Mouse (Mus musculus): ENCODE measurements around the gene Rps6kl1.

Rps6kl1 gene

DNA sequence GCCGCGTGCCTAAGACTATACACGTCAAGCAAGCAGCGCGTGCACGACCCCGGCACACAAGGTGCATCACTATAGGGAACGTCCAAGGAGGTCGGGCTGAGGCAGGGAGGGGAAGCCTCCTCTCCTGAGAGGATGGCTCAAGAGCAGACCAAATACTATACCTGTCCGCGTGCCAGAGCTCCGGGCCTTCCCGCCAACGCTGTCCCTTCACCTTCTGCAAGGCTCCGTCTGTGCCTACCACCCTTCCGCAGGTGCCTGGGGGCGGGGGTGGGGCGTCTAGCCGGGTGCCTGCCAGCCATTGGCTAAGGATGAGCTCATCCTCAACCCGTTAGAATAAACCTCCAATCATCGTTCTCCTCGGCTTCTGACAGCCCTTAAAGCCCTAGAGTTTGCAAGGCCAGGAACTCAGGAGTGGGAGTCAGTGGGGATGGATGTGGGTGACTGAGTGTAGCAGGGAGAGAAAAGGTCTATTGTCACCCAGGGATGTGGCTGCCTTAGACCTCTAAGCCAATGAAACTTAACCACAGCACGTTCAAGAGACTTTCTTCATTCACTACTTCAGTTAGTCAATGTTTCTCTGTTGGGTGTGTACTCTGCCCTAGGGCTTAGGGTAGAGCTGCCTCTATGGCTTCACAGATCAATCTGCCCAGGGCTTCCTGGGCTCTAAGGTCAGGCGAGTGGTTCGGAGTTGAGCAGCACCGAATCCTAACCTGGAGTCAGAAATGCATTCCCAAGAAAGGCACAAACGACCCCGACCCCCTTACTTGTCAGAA lies at the start of gene Rps6kl1:
Gene Rps6kl1 (minus strand): TSS at position 263 of the 773 bp plus-strand sequence.
- DNase-seq = peak; percentile 85

DNA sequence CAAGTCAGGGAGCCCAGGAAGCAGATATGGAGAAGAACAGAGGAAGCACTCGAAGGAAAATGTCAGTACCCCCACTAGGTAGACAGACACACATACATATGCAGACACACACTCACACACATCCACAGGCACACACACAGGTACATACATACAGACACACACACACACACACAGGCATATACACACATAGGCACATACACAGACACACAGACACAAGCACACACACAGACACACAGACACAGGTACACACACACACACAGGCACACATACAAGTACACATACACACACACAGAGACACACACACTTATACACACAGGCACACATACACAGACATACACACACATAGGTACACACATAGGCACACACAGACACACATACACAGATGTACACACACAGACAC lies 48.9 kb upstream of the Rps6kl1 start:
- DNase-seq = no peak

DNA sequence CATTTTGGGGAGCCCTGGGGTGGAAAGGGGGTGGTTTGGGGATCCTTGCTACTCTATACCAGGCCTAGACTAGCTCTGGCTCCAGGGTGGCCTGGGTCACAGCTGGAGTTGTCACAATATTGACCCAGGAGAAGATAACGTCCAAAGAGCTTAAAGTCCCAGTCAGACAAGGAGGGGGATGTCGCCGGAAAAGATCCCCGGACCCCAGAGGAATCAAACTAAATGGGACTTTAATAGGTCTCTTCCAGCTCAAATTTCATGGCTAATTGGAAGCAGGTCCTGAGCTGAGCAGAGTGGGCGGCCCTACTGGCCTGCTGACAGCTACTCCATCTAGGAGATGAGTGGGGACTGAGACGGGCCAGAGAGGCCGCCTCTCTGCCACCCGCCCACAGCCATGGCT lies 46.9 kb upstream of the Rps6kl1 start:
- no peak for DNase-seq

DNA sequence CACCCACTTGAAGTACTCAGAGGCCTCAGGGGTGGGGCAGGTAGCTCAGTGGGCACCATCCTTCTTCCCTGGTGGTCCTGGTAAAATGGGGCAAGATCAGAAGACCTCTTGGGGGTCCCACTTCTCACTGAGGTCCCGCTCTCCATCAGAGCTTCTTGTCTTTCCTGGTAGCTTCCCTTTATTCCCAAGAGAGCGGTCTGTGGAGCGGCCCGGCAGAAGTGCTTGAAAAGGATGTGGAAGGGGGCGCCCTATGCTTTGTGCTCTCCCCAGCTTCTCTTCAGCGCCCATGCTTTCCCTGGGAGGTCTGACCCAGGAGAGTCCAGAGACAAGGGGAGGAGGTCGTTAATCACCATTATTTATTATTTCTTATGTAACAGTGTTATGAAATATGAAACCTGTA lies 46.3 kb upstream of the Rps6kl1 start:
- no peak for DNase-seq

DNA sequence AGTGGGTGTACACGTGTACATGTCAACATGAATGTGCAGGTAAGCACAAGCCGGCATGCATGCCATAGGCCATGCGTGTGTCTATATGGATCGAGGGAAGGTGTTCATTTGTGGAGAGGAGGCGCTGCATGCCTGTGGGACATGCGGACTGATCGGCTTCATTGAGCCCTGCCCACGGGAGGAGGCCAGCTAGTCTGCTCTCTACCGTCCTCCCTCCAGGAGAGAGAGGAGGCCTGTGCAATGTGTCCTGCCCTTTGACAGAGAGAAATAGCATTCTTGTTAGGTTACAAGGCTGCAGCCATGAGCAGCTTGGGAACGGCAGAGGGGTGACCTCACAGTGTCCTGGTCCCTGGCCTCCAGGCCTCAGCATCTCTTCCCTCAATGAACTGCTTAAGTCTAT lies 45.1 kb upstream of the Rps6kl1 start:
- DNase-seq = no peak

DNA sequence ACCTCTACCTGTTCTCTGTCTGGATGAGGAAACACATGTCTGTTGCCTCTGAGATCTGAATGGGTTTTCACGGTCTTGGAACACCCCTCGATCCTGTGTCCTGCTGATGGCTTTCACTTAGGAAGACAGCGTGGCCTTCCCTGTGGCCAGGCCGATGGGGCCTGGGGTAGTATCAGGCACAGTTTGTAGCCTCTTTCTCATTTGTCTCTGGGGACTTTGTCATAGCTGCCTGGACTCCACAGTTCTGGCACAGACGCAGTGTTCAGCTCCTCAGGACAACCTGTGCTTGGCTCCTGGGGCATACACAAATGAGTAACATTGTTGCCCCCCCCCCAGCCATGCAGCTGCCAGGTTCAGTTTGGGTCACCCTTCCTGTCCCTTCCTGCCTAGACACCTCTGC lies 44.0 kb upstream of the Rps6kl1 start:
- DNase-seq = no peak

DNA sequence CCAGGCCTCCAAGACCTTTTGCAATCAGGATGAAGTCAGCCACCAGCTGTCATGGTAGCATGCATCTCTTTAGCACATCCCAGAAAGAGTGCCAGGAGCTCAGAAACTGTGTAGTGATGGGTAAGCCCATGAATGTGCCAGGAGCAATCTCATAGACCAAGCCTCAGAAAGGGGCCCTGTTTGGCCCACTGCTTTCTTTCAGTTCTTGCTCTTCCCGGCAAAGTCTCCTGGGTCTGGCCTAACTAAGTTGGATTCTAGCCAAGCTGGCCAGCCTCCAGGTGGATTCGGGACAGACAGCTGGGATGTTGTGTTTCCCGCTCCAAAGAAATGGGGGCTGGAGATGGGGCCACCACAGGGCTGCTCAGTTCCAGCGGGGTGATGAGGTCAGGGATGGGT lies 43.6 kb upstream of the Rps6kl1 start:
- peak; percentile 81 for DNase-seq

DNA sequence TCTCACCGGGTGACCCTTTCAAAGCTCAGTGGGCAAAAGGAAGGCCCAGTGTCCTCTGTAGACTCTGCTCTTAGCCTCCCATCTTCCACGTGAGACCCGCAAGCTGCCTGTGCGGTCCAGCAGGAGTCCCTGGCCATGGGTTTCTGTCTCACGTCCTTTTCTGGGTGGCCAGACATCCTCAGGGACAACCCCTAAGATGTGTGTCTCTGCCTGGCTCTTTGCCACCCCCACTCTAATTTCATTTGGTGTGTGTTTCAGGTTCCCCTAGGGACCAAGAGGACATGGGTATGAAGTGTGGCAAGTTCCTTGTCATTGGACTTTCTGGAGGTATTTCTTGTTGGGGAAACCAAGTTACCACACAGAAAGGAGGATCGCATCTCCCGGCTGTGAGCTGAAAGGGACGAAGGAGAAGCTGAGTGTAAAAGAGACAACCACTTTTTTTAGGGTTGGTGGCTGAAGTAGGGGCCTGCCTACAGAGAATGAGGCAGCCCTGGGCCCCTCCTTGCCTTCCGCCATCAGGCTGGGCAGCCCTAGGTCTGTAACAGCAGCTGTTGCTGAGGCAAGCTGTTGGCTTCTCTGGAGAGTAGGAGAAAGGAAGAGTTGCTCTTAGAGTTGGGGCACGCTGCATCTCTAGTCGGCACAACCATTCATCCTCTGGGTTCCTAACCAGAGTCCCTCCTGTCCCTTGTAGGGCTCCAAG lies 43.0 kb upstream of the Rps6kl1 start:
- DNase-seq = no peak

DNA sequence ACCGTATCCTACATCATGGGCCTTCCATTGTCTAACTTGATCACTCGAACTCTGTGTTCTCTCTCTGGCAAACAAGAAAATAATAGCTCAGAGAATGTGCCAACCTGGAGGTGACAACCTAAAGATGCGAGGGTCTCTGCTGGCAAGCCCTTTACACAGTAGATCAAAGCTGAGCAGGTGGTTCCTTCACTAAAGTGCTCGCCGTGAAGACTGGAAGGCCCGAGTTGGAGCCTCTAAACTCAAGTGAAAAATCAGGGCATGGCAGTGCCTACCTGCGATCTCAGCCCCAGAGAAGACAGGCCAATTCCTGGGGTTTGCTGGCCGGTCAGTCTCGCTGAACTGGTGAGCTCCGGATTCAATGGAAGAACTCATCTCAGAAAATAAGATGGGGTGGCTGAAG lies 42.1 kb upstream of the Rps6kl1 start:
- DNase-seq = no peak

DNA sequence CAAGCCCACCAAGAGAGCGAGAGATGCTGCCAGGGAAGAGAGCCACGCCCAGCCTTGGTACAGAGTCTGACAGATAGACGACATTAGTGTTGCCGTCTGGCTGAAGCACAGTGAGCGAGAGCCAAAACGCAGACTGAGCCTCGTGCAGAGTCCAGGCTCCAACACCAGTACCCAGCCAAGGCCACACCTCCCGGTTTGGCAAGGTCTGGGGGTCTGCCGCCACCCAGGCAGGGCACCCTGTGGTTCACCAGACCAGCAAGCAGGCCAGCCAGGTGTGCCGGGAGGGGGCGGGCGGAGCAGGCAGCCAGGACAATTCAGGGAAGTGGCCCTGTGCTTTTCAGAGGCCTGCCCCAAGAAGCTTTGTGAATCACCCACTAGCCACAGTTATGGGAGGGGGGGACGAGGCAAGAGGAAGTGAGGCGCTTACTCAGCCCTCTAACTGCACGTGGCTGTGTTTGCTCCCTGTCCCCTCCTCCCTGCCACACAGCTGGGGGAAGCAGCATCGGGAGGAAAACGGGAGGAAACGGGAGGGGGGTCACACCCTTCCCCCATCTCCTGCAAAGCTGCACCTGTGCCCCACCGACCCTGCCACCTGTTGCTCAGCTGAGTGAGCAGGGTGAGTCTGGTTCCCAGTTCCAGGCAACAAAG lies 41.5 kb upstream of the Rps6kl1 start:
- no peak for DNase-seq

DNA sequence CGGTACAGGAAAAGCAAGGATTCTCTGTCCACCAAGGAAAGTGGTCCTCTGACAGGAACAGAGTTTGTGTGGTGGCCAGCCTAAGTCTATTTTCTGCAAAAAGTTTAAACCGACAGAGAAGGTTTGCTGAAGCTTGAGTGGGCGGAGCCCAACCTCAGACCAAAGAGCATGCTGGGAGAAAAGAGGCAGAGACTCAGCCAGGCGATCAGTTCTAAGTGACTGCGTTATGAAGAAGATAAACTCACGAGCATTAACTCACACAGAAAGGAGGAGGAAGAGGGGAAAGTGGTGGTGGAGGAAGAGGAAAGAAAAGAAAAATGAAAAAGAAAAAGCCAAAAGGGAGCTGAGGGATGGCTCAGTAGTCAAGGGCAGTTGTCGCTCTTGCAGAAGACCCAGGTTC lies 39.2 kb upstream of the Rps6kl1 start:
- DNase-seq = no peak

DNA sequence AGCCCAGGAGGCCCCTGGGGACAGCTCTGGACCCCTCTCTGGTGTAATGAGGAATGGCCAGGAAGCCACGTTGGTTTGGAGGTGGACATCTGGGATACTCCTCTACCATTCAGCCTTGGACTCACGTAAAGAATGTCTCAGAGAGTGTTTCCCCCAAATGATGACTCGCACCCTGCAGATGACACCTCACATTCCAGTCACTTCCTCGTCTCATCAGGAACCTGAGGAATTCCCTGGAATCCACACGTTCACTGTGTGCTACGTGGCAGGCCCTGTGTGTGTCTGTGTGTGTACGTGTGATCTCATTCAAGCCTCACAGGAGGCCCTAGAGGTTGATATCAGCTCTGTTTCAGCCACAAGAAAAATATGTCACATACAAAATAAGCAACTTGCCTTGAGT lies 35.3 kb upstream of the Rps6kl1 start:
- no peak for DNase-seq

DNA sequence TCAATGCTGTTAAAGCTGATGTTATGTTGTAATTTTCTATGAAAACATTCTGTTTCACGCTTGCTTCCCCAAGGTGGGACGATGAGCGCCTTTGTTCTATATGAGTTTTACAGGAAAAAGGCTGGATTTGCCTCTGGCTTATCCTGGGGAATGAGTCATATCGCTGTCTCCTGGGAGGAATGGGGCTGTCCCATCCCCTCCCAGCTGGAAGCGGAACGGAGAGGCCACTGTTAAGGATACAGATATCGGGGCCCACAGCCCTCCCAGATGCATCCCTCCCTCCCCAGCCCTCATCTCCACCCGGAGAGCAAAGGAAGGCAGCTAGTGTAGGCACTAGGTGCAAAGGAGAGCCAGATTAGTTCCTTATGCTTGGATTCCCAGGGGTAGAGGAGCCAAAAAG lies 34.7 kb upstream of the Rps6kl1 start:
- DNase-seq = no peak

DNA sequence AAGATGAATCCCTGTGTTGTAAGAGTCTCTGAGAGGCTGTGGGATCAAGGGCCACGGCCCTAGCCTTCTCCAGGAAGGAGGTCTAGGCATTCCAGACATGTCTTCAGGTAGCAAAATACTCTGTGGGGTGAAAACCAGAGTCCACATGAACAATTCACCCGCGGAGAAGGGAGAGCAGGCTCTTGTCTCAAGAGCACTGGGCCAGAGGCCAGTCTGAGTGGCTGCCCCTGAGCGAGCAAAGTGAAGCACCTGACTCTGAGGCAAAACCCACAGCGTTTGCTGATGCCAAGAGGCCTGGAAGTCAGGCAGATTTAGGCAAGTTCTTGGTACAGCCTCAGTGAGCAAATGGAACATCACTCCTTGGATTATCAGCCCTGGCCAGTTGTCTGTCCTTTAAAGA lies 33.1 kb upstream of the Rps6kl1 start:
- DNase-seq = no peak

DNA sequence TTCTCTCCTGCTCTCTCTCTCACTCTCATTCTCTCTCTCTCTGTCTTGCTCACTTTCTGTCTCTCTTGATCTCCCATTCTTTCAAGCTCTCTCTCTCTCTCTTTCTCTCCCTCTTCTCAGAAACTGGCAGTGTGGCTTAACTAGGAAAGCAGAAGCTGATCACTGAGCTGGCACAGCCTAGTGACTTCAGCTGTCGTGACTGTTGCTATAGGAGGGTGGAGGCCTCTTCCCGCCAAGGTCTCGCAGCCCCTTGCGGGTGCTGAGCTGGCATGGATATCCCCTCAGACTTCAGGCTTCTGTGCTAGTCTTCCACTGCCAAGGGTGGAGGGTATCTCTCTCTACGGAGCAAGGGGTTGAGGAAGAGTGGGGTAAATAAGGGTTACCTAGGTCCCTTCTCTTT lies 31.8 kb upstream of the Rps6kl1 start:
- DNase-seq = peak; percentile 36

DNA sequence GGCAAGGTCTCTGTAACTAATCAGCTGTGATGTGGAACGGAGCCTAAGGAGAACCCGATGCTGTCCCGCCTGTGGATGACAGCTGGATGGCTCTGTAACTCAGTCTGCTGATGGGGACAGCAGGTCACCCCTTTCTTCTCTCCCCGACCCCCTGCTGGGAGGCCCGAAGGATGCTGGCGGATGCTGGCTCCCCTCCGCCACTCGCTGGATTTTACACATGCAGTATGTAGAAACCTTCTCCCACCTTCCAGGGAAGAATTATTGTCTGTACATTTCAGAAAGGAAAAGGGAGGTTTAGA lies 31.2 kb upstream of the Rps6kl1 start:
- peak; percentile 78 for DNase-seq

DNA sequence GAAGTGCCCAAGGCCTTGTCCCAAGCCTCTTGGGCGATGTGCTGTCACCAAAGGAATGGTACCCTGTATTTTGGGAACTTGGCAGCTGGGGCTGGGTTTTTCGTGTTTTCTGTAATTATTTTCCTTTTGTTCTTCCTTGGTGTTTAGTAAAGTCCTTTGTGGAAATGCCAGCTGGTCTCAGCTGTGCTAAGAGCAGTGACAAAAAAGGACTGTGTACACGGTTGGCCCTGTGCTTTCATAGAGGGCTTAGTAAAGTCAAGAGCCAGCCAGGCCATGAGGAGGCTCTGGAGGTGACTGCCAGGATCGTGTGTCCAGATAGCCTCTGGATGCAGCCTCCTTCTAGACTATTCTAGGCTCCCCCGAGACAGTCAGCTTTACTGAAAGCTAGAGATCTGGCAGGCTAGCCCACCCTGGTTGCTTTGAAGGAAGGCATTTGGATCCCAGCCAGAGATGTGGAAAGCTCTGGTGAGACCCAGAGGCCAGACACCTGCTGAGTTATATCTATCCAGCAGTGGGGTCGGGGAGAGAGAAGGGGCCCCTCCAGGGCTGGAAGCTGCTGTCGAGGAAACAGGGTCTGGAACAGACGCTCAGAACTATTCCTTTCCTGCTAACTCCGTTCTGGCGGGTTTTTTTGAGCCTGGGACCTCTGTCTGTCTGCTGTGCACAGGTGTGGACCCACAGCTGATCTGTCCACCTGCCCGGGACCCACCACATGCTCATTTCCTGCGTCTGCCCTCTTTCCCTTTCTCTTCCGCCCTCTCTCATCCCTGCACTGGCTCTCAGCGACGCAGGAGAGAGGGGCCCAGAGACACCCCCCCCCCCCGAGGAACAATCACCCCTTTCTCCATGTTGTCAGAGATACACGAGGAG lies 30.6 kb upstream of the Rps6kl1 start:
- peak; percentile 66 for DNase-seq

DNA sequence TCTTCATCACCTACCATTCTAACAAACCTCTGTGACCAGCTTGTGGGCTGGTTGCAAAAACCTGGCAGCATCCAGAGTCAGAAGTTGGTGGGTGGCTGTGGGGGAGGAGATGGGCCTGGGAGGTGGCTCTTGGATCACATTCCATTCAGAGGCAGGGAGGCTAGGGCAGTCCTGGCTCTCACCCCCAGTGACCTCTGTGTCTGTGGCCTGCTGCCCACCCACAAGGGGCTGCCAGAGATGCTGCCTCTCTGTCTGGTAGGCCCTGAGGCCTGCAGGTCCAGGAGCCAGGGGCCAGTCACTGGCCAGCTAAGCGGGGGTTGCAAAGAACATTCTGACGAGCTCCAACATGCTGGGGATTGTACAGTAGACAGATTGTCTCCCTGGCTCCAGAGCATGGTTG lies 27.2 kb upstream of the Rps6kl1 start:
- no peak for DNase-seq

DNA sequence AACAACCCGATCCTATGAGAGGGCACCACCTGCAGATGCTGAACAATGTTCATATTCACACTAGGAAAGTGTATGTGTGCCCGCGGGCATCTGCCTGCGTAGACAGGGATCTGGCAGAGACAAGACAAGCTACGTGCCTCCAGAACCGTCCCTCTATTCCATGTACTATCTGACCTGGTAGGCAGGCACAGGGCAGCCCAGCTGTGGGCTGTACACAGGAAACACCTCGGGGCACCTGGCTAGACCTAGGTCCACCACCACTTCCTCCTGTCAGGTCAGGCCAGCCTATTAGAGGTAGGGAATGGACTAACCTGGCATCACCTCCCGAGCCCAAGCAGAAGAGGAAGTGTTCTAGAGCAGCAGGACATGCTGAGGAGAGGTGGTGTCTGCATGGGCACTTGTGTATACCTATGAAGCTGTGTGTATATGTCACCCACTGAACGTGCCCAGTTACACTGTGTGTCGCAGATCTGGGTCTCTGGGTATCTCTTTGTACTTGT lies 26.7 kb upstream of the Rps6kl1 start, which contains the start of gene Pgf:
Gene Pgf (minus strand): TSS at position 51 of the 500 bp plus-strand sequence.
- DNase-seq = no peak

DNA sequence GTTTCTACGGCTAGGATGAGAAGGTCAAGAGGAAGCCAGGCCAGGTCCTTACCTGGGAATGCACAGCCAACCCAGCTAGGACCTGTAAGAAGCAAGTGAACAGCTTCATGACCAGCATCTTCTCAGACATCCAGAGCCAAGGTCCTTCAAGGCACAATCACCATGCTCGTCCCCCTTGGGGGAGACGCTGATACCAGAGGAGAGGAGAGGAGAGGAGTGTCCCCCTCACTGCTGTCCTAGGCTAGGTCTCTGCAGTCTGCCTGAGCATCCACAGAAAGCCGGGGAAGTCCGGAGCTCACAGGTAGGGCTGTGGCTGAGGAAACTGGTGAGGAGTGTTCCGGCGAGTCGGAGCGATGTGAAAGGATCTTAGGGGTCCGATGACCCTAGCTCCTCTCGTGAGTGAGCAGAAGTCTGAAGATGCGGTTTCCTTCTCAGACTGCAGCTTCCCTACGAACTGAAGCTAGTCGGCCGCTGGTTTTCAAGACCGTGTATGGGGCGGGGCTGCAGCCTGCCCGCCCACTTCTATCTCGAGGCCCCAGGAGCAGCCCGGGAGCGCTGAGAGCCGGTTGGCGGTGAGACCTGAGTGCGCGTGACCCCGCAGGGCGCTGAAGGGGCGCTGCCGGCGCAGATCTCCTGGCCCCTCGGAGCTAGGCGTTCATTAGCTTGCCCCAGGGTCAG lies 25.9 kb upstream of the Rps6kl1 start:
- peak; percentile 72 for DNase-seq

DNA sequence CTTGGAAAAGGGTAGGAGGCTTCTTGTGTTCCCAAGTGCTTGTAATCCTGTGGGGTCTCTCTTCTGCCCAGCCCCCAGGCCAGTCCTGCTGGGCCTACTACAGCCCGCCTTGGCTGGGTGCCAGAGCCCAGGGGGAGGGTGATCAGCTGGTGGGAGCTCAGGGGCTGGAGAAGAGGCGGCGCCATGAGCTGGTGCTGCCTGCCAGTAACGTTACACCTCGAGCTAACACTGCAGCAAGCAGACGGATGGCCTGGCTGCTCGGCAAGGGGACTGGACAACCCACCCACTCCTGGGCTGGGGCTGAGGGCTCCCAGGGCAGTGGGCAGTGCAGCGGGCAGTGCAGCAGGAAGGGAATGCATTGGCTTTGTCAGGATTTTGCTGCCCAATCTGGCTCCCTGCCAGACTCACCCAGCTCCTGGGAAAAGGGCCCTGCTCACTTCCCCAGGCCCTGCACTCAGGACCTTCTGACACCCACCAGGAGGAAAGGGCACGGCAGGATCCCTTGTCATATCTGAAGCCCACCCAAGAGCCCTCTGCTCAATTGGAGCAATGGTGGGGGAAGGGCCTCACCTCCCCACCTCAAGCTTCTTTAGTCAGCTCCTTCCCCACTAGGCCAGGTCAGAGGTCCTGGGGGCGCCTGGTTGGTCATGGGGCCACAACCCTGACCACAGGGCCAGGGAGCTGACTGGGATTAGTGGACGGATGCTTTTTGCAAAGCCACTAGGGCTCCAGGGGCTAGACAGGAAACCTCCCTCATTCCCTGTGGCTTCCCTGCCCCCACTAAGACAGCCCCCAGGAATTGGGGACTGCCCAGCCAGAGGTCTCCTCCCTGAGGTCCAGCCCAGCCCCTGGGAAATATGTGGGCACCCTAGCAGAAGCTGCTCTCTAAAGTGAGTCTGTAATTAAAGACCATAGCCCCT lies 25.1 kb upstream of the Rps6kl1 start:
- DNase-seq = peak; percentile 93

All from retina, postnatal 1 day (tissue).